Mouse (Mus musculus) spleen, embryonic (tissue): ENCODE measurements at regions not wholly inside any gene's neighbourhood (a gene's known extent, or its start where the extent isn't known, plus 50 kb on each side); places are given as distances from the start of the nearest gene placed in this dataset.

Experiments used
- CTCF ChIA-PET: fragments of 350-600 bp; sonication (Branson Sonifier 250); formaldehyde crosslinking; loops from one replicate; lab custom pipeline; 2022; lab: Charles Lee

GRCm38 (mm10) chr19:45288722-45289121 lies 53.1 kb upstream of the Lbx1 start:
- CTCF ChIA-PET = interaction anchor here (0.7 kb wide), 1 partner anchor 16 kb away, joined by 3 read pairs; no protein-coding TSS in a partner anchor

- CTCF ChIA-PET = interaction anchor here (0.6 to 0.7 kb wide), 2 partner anchors 12 to 246 kb away, joined by 4 to 9 read pairs; no protein-coding TSS in a partner anchor
These were observed 62.2 kb upstream of the Lbx1 start for GRCm38 (mm10) chr19:45297812-45298211.

GRCm38 (mm10) chr19:45299341-45299740 lies 63.7 kb upstream of the Lbx1 start:
- CTCF ChIA-PET = no interaction called here

- CTCF ChIA-PET = no interaction called here
These were observed 63.8 kb upstream of the Btrc start for GRCm38 (mm10) chr19:45299768-45300167.

GRCm38 (mm10) chr19:45300691-45301431 lies 62.7 kb upstream of the Btrc start:
- CTCF ChIA-PET = interaction anchor here (0.9 kb wide), 1 partner anchor 1295 kb away, joined by 3 read pairs; no protein-coding TSS in a partner anchor

GRCm38 (mm10) chr19:45301432-45301732 lies 62.2 kb upstream of the Btrc start:
- CTCF ChIA-PET = interaction anchor here (0.9 kb wide), 1 partner anchor 1296 kb away, joined by 3 read pairs; no protein-coding TSS in a partner anchor

GRCm38 (mm10) chr19:45301733-45302547 lies 61.6 kb upstream of the Btrc start:
- CTCF ChIA-PET = interaction anchor here (0.5 to 0.7 kb wide), 2 partner anchors 47 to 56 kb away, joined by 4 to 5 read pairs; no protein-coding TSS in a partner anchor

- CTCF ChIA-PET = interaction anchor here (0.5 kb wide), 1 partner anchor 57 kb away, joined by 4 read pairs; no protein-coding TSS in a partner anchor
These were observed 60.8 kb upstream of the Btrc start for GRCm38 (mm10) chr19:45302548-45303241.

- CTCF ChIA-PET = interaction anchor here (0.6 kb wide), 1 partner anchor 10 kb away, joined by 4 read pairs; no protein-coding TSS in a partner anchor
These were observed 59.0 kb upstream of the Btrc start for GRCm38 (mm10) chr19:45304538-45304937.

- CTCF ChIA-PET = no interaction called here
These were observed 55.9 kb upstream of the Btrc start for GRCm38 (mm10) chr19:45307299-45308275.

- CTCF ChIA-PET = no interaction called here
These were observed 54.8 kb upstream of the Btrc start for GRCm38 (mm10) chr19:45308676-45309275.

- CTCF ChIA-PET = interaction anchor here (0.5 to 0.6 kb wide), 2 partner anchors 12 to 100 kb away, joined by 4 to 6 read pairs; no protein-coding TSS in a partner anchor
These were observed 53.1 kb upstream of the Btrc start for GRCm38 (mm10) chr19:45310291-45310881.

- CTCF ChIA-PET = interaction anchor here (0.5 kb wide), 1 partner anchor 99 kb away, joined by 6 read pairs; no protein-coding TSS in a partner anchor
These were observed 52.5 kb upstream of the Btrc start for GRCm38 (mm10) chr19:45310944-45311603.

- CTCF ChIA-PET = no interaction called here
These were observed 51.5 kb upstream of the Btrc start for GRCm38 (mm10) chr19:45311831-45312537.

GRCm38 (mm10) chr19:45312713-45313365 lies 50.7 kb upstream of the Btrc start:
- CTCF ChIA-PET = no interaction called here
